Mouse (Mus musculus) CH12.LX (cell line): ENCODE results near the gene Mfsd4a.

ENCODE experiments used
- CTCF ChIP-seq, 2 experiments: IDR thresholded peaks in 1 of 2; conservative IDR thresholded peaks in 1 of 2; 2 replicates each; pipeline ENCODE4 v1.5.1; 2011 to 2012; ENCODE audit warnings: low read depth in 2 of 2, low read length in 2 of 2, improper control_type of control experiment in 1 of 2, inconsistent platforms in 1 of 2, mild to moderate bottlenecking in 1 of 2, moderate library complexity in 1 of 2
- EP300 ChIP-seq: IDR thresholded peaks from 2 replicates; pipeline ENCODE4 v1.6.1; 2011; ENCODE audit warnings: low read length, improper control_type of control experiment
- MAX ChIP-seq: IDR thresholded peaks from 2 replicates; pipeline ENCODE4 v1.6.1; 2011; ENCODE audit warnings: low read length, improper control_type of control experiment
- MXI1 ChIP-seq: IDR thresholded peaks from 2 replicates; pipeline ENCODE4 v1.6.1; 2011; ENCODE audit warnings: mild to moderate bottlenecking, low read depth, low read length, improper control_type of control experiment
- NELFE ChIP-seq: IDR thresholded peaks from 2 replicates; pipeline ENCODE4 v1.6.1; 2011; ENCODE audit warnings: low read depth, low read length, improper control_type of control experiment
- TCF12 ChIP-seq: IDR thresholded peaks from 2 replicates; pipeline ENCODE4 v1.6.1; 2014; ENCODE audit warnings: low read depth, mild to moderate bottlenecking, inconsistent platforms, low read length, improper control_type of control experiment
- USF1 ChIP-seq: IDR thresholded peaks from 2 replicates; pipeline ENCODE4 v1.6.1; 2014; ENCODE audit warnings: low read depth, mild to moderate bottlenecking, inconsistent platforms, low read length, improper control_type of control experiment

- TF ChIP-seq USF1: no peak
- no peak for TF ChIP-seq EP300
- no peak for TF ChIP-seq CTCF (conservative IDR thresholded peaks at IDR 0.05 in 1 of 2, IDR thresholded peaks at IDR 0.05 in 1 of 2; ENCODE audit: low read depth in 2 of 2, low read length in 2 of 2)
- TF ChIP-seq TCF12: no peak
- no peak for TF ChIP-seq MAX
- TF ChIP-seq NELFE: no peak
- no peak for TF ChIP-seq MXI1
Observed at GRCm38 (mm10) chr1:131983806-131984205, 84.1 kb downstream of the Mfsd4a start.
